8 mouse cellular contexts compared by ENCODE assay signal in genomic region chr4:151919900-151920643, GRCm38 (mm10). TPM values are rescaled to one million over a fixed set of nuclear protein-coding genes. Genes with fewer than 3 reads are reported as not detected.
DNase-seq lines count a peak whose midpoint lies in the region; ATAC-seq and TF ChIP-seq lines count a peak whose summit lies in the region.

No protein-coding gene starts in this region.

- no peaks in the 10 kb centered on the region for H3K36me3 ChIP-seq in intestine, embryonic 14.5 days (ENCODE audit: control insufficient read depth, insufficient read depth, low read length)
- H3K36me3 ChIP-seq in liver, embryonic 13.5 days = no peaks in the 10 kb centered on the region
- H3K36me3 ChIP-seq in testis, adult 2 months (ENCODE audit: control insufficient read depth, insufficient read depth, low read length) = no peaks in the 10 kb centered on the region

- no peak for TF ChIP-seq POLR2A in testis, adult 2 months (IDR thresholded peaks at IDR 0.05; ENCODE audit: control insufficient read depth, low read depth, low read length)

- peak; percentile 47; the same call in 1 of the 2 replicates for ATAC-seq in intestine, embryonic 14.5 days (replicated peaks; ENCODE audit: low FRiP score, low TSS enrichment, low read depth)
- peak; percentile 71 for ATAC-seq in liver, embryonic 13.5 days (ENCODE audit: low read depth)

- H3K4me3 ChIP-seq in left cerebral cortex, adult 2 months = no peak overlapping the region
- no peak overlapping the region for H3K4me3 ChIP-seq in intestine, embryonic 14.5 days (ENCODE audit: low read depth, low read length)
- H3K4me3 ChIP-seq in liver, embryonic 13.5 days (replicated peaks) = peak overlapping the region; percentile 18; the same call in 1 of the 2 replicates
- H3K4me3 ChIP-seq in testis, adult 2 months (ENCODE audit: control insufficient read depth, low read depth, low read length) = peak overlapping the region; percentile 64

- H3K27ac ChIP-seq in left cerebral cortex, adult 2 months = no peak overlapping the region
- H3K27ac ChIP-seq in intestine, embryonic 14.5 days (ENCODE audit: low read depth) = no peak overlapping the region
- H3K27ac ChIP-seq in liver, embryonic 13.5 days = peak overlapping the region; percentile 47; the same call in 1 of the 2 replicates
- H3K27ac ChIP-seq in testis, adult 2 months (ENCODE audit: control insufficient read depth, insufficient read depth, low read depth, low read length) = no peak overlapping the region

- no peak overlapping the region for H3K9ac ChIP-seq in intestine, embryonic 14.5 days (ENCODE audit: low read length)
- H3K9ac ChIP-seq in liver, embryonic 13.5 days = peak overlapping the region; percentile 47; the same call in 1 of the 2 replicates

- peak overlapping the region; percentile 36 for H3K4me2 ChIP-seq in intestine, embryonic 14.5 days (ENCODE audit: low read length)
- H3K4me2 ChIP-seq in liver, embryonic 13.5 days = peak overlapping the region; percentile 62

- no peaks in the 10 kb centered on the region for H3K9me3 ChIP-seq in intestine, embryonic 14.5 days (ENCODE audit: control insufficient read depth, low read length)
- peaks cover 11% of the 10 kb centered on the region for H3K9me3 ChIP-seq in liver, embryonic 13.5 days (replicated peaks)

- DNase-seq in left cerebral cortex, adult 2 months (ENCODE audit: extremely low spot score in 1 of 2, low spot score in 2 of 2) = peak; percentile 52 to 55
- DNase-seq in left cerebral cortex, adult 11 months (ENCODE audit: low spot score) = no peak
- DNase-seq in cerebellum, postnatal 10 days = peak; percentile 85 to 88
- peak; percentile 68 for DNase-seq in gastrocnemius, adult 18-20 months (ENCODE audit: low spot score)
- no peak for DNase-seq in intestine, embryonic 14.5 days (ENCODE audit: low spot score)
- DNase-seq in liver, embryonic 13.5 days = peak; percentile 31
- peak; percentile 18 to 42 for DNase-seq in natural killer cell, adult 2 months (ENCODE audit: low spot score in 2 of 2)

- no peaks in the 10 kb centered on the region for H3K27me3 ChIP-seq in intestine, embryonic 14.5 days (replicated peaks; ENCODE audit: control insufficient read depth, insufficient read depth, low read length)
- H3K27me3 ChIP-seq in liver, embryonic 13.5 days = no peaks in the 10 kb centered on the region
- no peaks in the 10 kb centered on the region for H3K27me3 ChIP-seq in testis, adult 2 months (ENCODE audit: control insufficient read depth, insufficient read depth, low read length)

- H3K4me1 ChIP-seq in intestine, embryonic 14.5 days (replicated peaks; ENCODE audit: control insufficient read depth, insufficient read depth, low read length) = no peaks in the 10 kb centered on the region
- peaks cover 19% of the 10 kb centered on the region for H3K4me1 ChIP-seq in liver, embryonic 13.5 days (replicated peaks)
- peaks cover 11% of the 10 kb centered on the region for H3K4me1 ChIP-seq in testis, adult 2 months (ENCODE audit: control insufficient read depth, insufficient read depth, low read length)

- TF ChIP-seq CTCF in left cerebral cortex, adult 2 months (IDR thresholded peaks at IDR 0.05) = peak; percentile 84
- TF ChIP-seq CTCF in testis, adult 2 months (IDR thresholded peaks at IDR 0.05; ENCODE audit: control insufficient read depth, insufficient read depth, insufficient replicate concordance, low read depth, low read length) = peak; percentile 68; the same call in 1 of the 2 replicates

- WGBS in intestine, embryonic 14.5 days = 25% methylated on average over 16 of the region's 16 CpGs
- 15% methylated on average over 16 of the region's 16 CpGs for WGBS in liver, embryonic 13.5 days (ENCODE audit: insufficient replicate concordance)

- intact Hi-C loops in left cerebral cortex, adult 2 months (cut with DNase I) = loop anchor here (5.0 kb wide), 2 partner anchors 43 to 763 kb away; no protein-coding TSS in a partner anchor

RNA-seq across cellular contexts. Expression of gene Dnajc11, which starts 13.4 kb away (rescaled TPM):
- total RNA-seq in left cerebral cortex, adult 2 months (2021) = 10 to 100 TPM; 61.8 to 66.6 TPM
- 10 to 100 TPM; 47.9 to 52.6 TPM for total RNA-seq in gastrocnemius, adult 18-20 months (2021)
- polyA plus RNA-seq in intestine, embryonic 14.5 days (2014; fragmentation: Nextera tagmentation; extraction: Ambion mirVana) = 72.7 and 76.7 TPM in 2 replicates
- 58.3 and 66.6 TPM in 2 replicates for polyA plus RNA-seq in liver, embryonic 13.5 days (2015; fragmentation: Nextera tagmentation; extraction: Ambion mirVana)
- 28.6 and 31.2 TPM in 2 replicates for polyA plus RNA-seq in testis, adult 2 months (2012; rRNA removed)

RNA-seq across cellular contexts. Expression of gene Camta1, which starts 58.4 kb away (rescaled TPM):
- total RNA-seq in left cerebral cortex, adult 2 months (2021) = 100 to 1,000 TPM; 242 to 255 TPM
- total RNA-seq in gastrocnemius, adult 18-20 months (2021) = 100 to 1,000 TPM in 1 of 2 experiments, 10 to 100 TPM in 1; 99.5 to 122 TPM
- polyA plus RNA-seq in intestine, embryonic 14.5 days (2014; fragmentation: Nextera tagmentation; extraction: Ambion mirVana) = 85.7 and 88.1 TPM in 2 replicates
- polyA plus RNA-seq in liver, embryonic 13.5 days (2015; fragmentation: Nextera tagmentation; extraction: Ambion mirVana) = 43.6 and 47.8 TPM in 2 replicates
- 13.5 and 15.4 TPM in 2 replicates for polyA plus RNA-seq in testis, adult 2 months (2012; rRNA removed)

Comparison
In these comparisons a context has a peak if more than half of its experiments do, and no peak if none do; other contexts are left out.
1. DNase-seq: peak in left cerebral cortex, adult 2 months (2 of 2), cerebellum, postnatal 10 days (2 of 2), gastrocnemius, adult 18-20 months (single experiment), liver, embryonic 13.5 days (single experiment) and natural killer cell, adult 2 months (2 of 2); none in left cerebral cortex, adult 11 months (single experiment) and intestine, embryonic 14.5 days (single experiment).
2. H3K4me3 ChIP-seq: peak in liver, embryonic 13.5 days (single experiment) and testis, adult 2 months (single experiment); none in left cerebral cortex, adult 2 months (single experiment) and intestine, embryonic 14.5 days (single experiment).